Mouse (Mus musculus) lung, postnatal 0 days (tissue): ENCODE measurements around the gene Olfr1393. TPM values are rescaled to one million over a fixed set of nuclear protein-coding genes. Genes with fewer than 3 reads are reported as not detected.

ENCODE experiments used
- ATAC-seq: fragments of 200-750 bp; cut with Nextera tagmentation; 2 replicates; pipeline ENCODE4 v1.8.0; 2017; ENCODE audit warnings: moderate library complexity
- DNase-seq: peaks from one replicate; pipeline ENCODE4 v3.0.0-alpha.2; 2016; ENCODE audit warnings: low spot score
- H3K27ac ChIP-seq: fragments of 300-500 bp; sonication (generic); 2 replicates; pipeline ENCODE4 v1.5.1; 2014; ENCODE audit warnings: antibody characterized with exemption, mild to moderate bottlenecking, low read length, mixed read lengths
- H3K27me3 ChIP-seq: fragments of 300-500 bp; sonication (generic); replicated peaks from 2 replicates; pipeline ENCODE4 v1.6.1; 2014; ENCODE audit warnings: low read length, mixed read lengths; ENCODE audit not compliant: insufficient read depth
- H3K36me3 ChIP-seq: fragments of 300-500 bp; sonication (generic); 2 replicates; pipeline ENCODE4 v1.6.1; 2014; ENCODE audit warnings: low read length, mixed read lengths; ENCODE audit not compliant: insufficient read depth
- H3K4me1 ChIP-seq: fragments of 300-500 bp; sonication (generic); 2 replicates; pipeline ENCODE4 v1.6.1; 2014; ENCODE audit warnings: antibody characterized with exemption, low read depth, low read length, mixed read lengths; ENCODE audit not compliant: insufficient read depth
- H3K4me2 ChIP-seq: fragments of 300-500 bp; sonication (generic); replicated peaks from 2 replicates; pipeline ENCODE4 v1.6.1; 2014; ENCODE audit warnings: low read depth, mild to moderate bottlenecking, low read length, moderate library complexity, mixed read lengths
- H3K4me3 ChIP-seq: fragments of 300-500 bp; sonication (generic); 2 replicates; pipeline ENCODE4 v1.5.1; 2014; ENCODE audit warnings: low read depth, low read length
- H3K9ac ChIP-seq: fragments of 300-500 bp; sonication (generic); replicated peaks from 2 replicates; pipeline ENCODE4 v1.6.1; 2014; ENCODE audit warnings: low read depth, mild to moderate bottlenecking
- H3K9me3 ChIP-seq: fragments of 300-500 bp; sonication (generic); 2 replicates; pipeline ENCODE4 v1.6.1; 2016; ENCODE audit warnings: low read length, mixed read lengths
- CTCF ChIP-seq: IDR thresholded peaks from 2 replicates; pipeline ENCODE4 v1.5.1; 2016; ENCODE audit warnings: antibody characterized with exemption, mild to moderate bottlenecking
- EP300 ChIP-seq: IDR thresholded peaks from 2 replicates; pipeline ENCODE4 v1.6.1; 2016; ENCODE audit warnings: antibody characterized with exemption, mild to moderate bottlenecking, control low read depth
- WGBS: fragments of 180-500 bp; shearing (Covaris S2); extraction: QIAGEN DNeasy Blood & Tissue Kit; methylation state at CpG from one replicate; pipeline ENCODE4 v1.1.7; 2014; 5-methylcytosine and 5-hydroxymethylcytosine counted together
- polyA plus RNA-seq: library from polyadenylated mRNA; unstranded; fragments of >200 nt; fragmentation: Nextera tagmentation; extraction: Ambion mirVana; gene quantifications from 2 replicates; pipeline ENCODE4 v1.2.1, GENCODE M21; 2015

The Olfr1393 gene
- polyA plus RNA-seq, 1 experiment from 2014 or later = not detected

GRCm38 (mm10) chr11:49259829-49260228 is 18.3 kb upstream of the Olfr1393 start:
- Histone ChIP-seq H3K4me3 (no peak overlapping the region), H3K27me3 (no peaks in the 10 kb centered on the region), H3K27ac (no peak overlapping the region), H3K36me3 (peaks cover 22% of the 10 kb centered on the region), H3K4me1 (peaks cover under 1% of the 10 kb centered on the region; the same call in 1 of the 2 replicates), H3K9me3 (no peaks in the 10 kb centered on the region), H3K4me2 (no peak overlapping the region), H3K9ac (no peak overlapping the region)
- TF ChIP-seq EP300 (peak; percentile 20; the same call in 1 of the 2 replicates), CTCF (no peak)
- DNase-seq (peak; percentile 46), ATAC-seq (peak; percentile 33)
- 9% methylated on average over 1 of the region's 1 CpGs for WGBS

GRCm38 (mm10) chr11:49260598-49261312 is 17.3 kb upstream of the Olfr1393 start:
- H3K27me3 ChIP-seq = no peaks in the 10 kb centered on the region
- H3K4me3 ChIP-seq = no peak overlapping the region
- no peak overlapping the region for H3K9ac ChIP-seq
- DNase-seq (peak; percentile 13), ATAC-seq (peak; percentile 23; the same call in 1 of the 2 replicates)
- H3K4me2 ChIP-seq = no peak overlapping the region
- 0 out of 2 replicates have a peak overlapping the region, but pooled peaks have one; percentile 14 for H3K27ac ChIP-seq
- no peaks in the 10 kb centered on the region for H3K9me3 ChIP-seq
- 78% methylated on average over 21 of the region's 21 CpGs for WGBS
- H3K36me3 ChIP-seq = peaks cover 18% of the 10 kb centered on the region
- no peaks in the 10 kb centered on the region; the same call in 1 of the 2 replicates for H3K4me1 ChIP-seq
- TF ChIP-seq EP300 = no peak
- TF ChIP-seq CTCF = no peak

- Histone ChIP-seq H3K27ac (no peak overlapping the region), H3K36me3 (peaks cover 18% of the 10 kb centered on the region), H3K9me3 (no peaks in the 10 kb centered on the region), H3K9ac (no peak overlapping the region), H3K4me1 (no peaks in the 10 kb centered on the region; the same call in 1 of the 2 replicates), H3K4me3 (no peak overlapping the region), H3K27me3 (no peaks in the 10 kb centered on the region), H3K4me2 (no peak overlapping the region)
- TF ChIP-seq CTCF = no peak
- TF ChIP-seq EP300 = no peak
- DNase-seq = no peak
- WGBS = 92% methylated on average over 14 of the region's 14 CpGs
- ATAC-seq = no peak
Measured at GRCm38 (mm10) chr11:49261313-49261855, 16.7 kb upstream of the Olfr1393 start.

- Histone ChIP-seq H3K4me3 (no peak overlapping the region), H3K9me3 (no peaks in the 10 kb centered on the region), H3K4me1 (no peaks in the 10 kb centered on the region; the same call in 1 of the 2 replicates), H3K27ac (no peak overlapping the region), H3K27me3 (no peaks in the 10 kb centered on the region), H3K4me2 (no peak overlapping the region), H3K9ac (no peak overlapping the region), H3K36me3 (peaks cover 18% of the 10 kb centered on the region)
- ATAC-seq = no peak
- no peak for TF ChIP-seq EP300
- no peak for TF ChIP-seq CTCF
- no peak for DNase-seq
- WGBS = 88% methylated on average over 5 of the region's 5 CpGs
Measured at GRCm38 (mm10) chr11:49262286-49262685, 15.8 kb upstream of the Olfr1393 start.

GRCm38 (mm10) chr11:49263149-49263548 is 15.0 kb upstream of the Olfr1393 start:
- H3K4me3 ChIP-seq = no peak overlapping the region
- no peaks in the 10 kb centered on the region for H3K9me3 ChIP-seq
- DNase-seq (no peak), ATAC-seq (no peak)
- no peaks in the 10 kb centered on the region; the same call in 1 of the 2 replicates for H3K4me1 ChIP-seq
- TF ChIP-seq CTCF (no peak), EP300 (no peak)
- H3K27ac ChIP-seq = no peak overlapping the region
- no peaks in the 10 kb centered on the region for H3K27me3 ChIP-seq
- H3K4me2 ChIP-seq = no peak overlapping the region
- H3K36me3 ChIP-seq = peaks cover 18% of the 10 kb centered on the region
- no peak overlapping the region for H3K9ac ChIP-seq
- WGBS = 90% methylated on average over 6 of the region's 6 CpGs

- Histone ChIP-seq H3K36me3 (peaks cover 13% of the 10 kb centered on the region), H3K4me1 (no peaks in the 10 kb centered on the region; the same call in 1 of the 2 replicates), H3K27me3 (no peaks in the 10 kb centered on the region), H3K4me2 (no peak overlapping the region), H3K27ac (0 out of 2 replicates have a peak overlapping the region, but pooled peaks have one; percentile 43), H3K4me3 (no peak overlapping the region), H3K9me3 (no peaks in the 10 kb centered on the region), H3K9ac (no peak overlapping the region)
- no peak for DNase-seq
- WGBS = 83% methylated on average over 7 of the region's 7 CpGs
- ATAC-seq = no peak
- TF ChIP-seq EP300 = no peak
- TF ChIP-seq CTCF = no peak
Measured at GRCm38 (mm10) chr11:49264081-49264480, 14.0 kb upstream of the Olfr1393 start.
